Mouse (Mus musculus) CD4-positive, CD25-positive, alpha-beta regulatory T cell, adult 2 months (primary cell): ENCODE results near the gene Psph.
"Not testable (repeated sequence)": the region's sequence is repeated elsewhere in the genome, so short reads cannot be mapped to it uniquely, and the experiment has no call there.

Source experiments
- DNase-seq: peaks from one replicate; pipeline ENCODE4 v3.0.0-alpha.2; 2012; ENCODE audit warnings: low read depth, low spot score

Psph gene

DNA sequence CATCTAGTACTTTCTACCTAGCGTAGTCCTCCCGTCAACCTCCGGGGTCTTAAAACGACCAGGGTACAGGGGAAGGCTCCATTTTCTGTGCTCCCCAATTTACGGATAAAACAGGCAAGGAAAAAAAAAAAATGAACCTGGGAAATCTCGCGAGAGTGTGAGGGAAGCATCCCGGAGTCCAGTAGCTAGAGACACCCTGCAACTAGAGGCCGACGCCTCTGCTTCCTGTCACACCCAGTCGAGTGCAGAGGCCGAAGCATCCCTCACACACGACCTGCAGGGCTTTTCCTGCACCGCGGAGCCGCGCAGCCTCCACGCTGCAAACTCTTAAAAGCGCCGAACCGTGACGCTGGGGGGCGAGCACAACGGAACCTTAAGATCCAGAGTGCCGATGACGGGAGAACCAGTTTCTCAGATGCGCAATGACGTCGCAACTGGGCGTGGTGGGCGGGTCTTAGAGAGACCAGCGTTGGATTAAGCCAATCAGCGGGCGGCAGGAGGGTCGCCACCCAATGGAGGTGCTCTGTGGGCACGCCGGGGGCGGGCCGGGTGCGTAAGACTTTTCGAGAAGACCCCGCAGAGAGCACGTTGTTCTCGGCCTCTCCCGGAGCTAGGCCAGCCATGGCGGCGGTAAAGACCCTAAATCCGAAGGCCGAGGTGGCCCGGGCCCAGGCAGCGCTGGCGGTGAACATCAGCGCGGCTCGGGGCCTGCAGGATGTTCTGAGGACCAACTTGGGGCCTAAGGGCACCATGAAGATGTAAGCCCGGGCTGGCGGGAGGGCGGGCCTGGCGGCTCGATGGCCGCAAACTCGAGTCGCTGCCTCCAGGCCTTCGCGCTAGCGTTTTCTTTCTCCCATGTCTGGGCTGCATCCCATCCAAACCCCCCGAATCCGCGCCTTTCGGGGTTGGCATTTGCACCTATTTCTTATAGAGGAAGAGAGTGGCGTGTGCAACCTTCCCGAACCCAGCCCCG is at the start of gene Psph:
TSS of gene Psph (minus strand) at position 632 of the 973 bp plus-strand sequence.
- peak; percentile 99 for DNase-seq

DNA sequence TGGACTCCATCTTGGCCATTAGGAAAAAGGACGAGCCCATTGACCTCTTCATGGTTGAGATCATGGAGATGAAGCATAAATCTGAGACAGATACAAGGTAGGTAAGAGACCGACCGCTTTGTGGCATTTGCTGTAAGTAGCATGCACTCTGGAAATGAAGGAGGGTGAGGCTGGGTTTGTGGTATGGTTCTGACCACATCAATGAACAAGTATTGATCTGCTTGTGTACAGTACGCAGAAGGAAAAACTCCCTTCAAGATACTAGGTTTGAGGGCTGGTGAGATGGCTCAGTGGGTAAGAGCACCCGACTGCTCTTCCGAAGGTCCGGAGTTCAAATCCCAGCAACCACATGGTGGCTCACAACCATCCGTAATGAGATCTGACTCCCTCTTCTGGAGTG is 3.3 kb upstream of the Psph start:
- DNase-seq, result peak; percentile 64

DNA sequence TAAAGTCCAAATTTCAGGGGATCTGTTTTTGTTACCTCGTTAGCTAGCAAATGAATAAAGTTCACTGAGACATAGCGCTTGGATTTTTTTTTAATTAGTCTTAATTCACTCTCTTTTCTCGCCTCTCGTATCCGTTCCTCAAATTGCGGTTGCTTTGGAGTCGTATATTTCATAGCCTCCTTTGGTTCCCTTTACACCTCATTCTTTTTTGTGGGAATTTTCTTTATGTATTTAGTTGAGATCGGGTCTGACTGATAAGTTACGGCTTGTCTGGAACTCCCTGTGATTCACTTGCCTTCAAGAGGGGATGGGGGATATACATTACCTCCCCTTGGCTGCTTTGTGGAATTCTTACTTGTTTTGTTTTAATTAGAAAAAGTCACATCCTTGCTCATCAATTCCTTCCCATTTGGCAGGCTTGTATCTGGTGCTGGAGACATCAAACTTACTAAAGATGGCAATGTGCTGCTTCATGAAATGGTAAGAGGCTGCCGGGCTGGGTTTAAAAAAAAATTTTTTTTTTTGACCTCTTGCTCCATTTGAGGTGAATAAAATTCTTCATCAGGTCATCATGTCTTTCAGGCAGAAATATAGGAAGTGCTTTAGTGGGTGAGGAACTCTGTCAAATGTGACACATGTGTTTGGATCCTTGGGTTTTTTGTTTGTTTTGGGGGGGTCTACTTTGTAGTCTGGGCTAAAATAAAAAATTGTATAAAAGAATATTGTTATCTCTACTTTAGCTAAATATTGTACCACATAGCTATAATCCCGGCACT is 757 bp upstream of the Psph start:
- no peak for DNase-seq

DNA sequence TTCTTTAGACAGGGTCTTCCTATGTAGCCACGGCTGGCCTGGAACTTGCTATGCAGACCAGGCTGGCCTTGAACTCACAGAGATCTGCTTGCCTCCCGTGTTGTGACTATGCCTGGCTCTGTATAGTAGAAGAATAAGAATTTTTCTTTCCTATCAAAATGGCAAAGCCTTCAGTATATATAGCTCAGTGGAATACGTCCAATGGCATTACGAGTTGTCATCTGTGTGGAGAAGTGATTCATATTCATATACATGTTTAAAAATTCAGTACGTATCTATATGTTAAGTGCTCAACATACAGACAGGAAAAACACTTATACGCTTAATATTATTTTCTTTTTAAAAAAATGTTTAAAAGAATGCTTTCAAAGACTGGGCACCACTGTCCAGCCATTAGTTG is 1.1 kb downstream of the Psph start:
- DNase-seq, result no peak

DNA sequence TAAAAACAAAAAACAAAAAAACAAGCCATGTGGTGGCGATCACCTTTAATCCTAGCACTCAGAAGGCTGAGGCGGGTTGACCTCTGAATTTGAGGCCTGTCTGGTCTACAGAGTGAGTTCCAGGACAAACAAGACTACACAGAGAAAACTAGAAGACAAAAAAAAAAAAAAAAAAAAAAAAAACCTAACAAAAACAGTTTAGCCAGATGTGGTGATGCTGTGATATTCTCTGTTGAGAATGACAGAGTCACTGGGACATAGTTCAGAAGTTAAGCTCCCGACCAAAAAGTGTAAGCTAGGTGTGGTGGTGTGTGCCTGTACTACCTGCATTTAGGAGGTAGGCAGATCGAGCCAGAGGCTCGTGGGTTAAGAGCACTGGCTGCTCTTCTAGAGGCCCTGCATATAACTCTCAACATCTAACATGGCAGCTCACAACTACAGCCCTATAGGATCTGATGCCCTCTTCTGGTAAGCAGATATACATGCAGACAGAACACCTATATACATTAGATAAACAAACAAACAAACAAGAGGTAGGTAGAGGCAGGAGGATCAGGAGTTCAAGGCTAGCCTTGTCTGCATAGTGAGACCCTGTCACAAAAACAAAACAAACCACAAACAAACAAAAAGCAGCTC is 1.9 kb downstream of the Psph start:
- DNase-seq, result peak; percentile 24

DNA sequence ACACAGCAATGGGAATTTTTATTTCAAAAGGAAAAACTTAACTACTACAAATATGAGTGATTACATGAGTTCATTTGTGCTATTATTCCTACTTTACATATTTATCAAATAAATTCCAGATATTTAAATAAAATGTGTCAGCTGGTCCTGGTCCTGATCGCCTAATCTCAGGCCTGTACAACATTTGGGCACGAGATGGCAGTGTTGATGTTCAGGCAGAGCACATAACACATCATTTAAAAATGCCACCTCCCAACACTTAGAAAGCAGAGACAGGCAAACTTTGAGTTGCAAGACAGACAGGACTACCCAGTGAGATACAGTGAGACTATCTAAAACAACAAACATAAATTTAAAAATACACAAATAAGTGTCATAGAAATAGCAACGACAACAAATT is 5.0 kb downstream of the Psph start:
- DNase-seq, result peak; percentile 75

DNA sequence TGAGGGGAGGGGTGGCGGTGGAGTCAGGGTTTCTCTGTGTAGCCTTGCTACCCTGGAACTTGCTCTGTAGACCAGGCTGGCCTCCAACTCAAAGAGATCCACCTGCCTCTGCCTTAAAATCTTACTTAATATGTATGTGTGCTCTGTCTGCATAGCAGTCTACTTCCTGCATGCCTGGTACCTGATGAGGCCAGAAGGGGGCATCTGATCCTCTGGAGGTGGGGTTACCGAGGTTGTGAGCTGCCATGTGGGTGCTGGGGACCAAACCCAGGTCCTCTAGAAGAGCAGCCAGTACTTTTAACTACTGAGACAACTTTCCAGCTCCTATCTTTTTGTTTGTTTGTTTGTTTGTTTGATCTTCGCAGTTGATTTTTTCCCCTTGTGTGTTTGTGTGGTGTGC is 7.1 kb downstream of the Psph start:
- peak; percentile 31 for DNase-seq

DNA sequence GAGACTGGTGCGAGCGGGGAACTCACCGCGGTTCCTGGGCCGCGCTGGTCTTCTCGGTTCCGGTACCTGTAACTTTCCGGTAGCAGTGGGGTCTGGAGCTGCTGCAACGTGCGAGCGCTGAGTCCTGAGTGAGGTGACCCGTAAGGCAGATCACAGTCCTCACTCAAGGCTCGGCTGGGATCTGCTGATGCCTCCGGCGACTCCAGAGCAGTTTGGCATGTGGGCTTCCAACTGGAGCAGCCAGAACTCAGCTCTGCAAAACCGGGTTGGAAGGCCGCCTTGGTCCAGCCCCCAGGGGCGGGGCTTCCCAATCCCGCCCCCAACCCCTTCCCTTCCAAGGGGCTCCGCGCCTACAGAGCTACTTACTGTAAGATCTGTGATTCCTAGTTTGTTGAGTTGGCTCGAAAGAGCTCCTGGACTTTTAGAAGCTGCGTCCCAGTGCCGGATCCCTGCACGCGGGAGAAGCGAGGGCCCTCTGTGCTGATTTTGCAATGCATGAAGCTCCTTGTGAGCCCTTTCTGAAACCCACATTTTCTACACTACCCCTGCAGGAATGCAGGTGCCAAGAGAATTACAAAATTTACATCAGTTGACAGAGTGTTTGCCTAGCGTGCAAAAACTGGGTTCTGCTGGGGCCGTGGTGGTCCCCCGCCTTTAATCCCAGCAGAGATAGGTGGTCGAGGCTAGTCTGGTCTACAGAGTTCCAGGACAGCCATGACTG is 8.1 kb downstream of the Psph start:
- peak; percentile 79 for DNase-seq

DNA sequence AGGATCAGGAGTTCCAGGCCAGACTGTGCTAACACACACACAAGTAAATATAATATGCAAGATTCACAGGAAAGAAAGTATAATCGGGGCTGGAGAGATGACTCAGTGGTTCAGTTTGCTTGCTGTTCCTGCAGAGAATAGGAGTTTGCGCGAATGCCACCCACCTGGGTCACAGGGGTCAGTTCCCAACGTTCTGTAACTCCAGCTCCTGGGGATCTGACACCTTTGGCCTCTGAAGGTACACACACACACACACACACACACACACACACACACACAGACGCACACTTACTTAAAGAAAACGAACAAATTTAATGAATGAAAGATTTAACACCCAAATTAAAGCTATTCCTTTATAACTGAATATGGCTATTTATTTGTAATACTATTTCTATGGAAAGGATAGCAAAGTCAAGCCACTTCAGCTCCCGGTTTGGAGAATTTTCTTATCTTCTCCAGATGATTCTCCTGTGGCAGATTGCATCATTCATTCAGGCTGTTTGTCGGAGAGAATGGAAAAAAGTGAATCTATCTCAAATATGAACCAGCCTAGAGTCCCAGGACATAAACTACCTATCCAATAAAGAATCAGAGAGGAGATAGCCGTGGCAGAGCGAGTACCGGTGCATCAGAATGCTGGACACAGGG is 8.8 kb downstream of the Psph start:
- no peak for DNase-seq

DNA sequence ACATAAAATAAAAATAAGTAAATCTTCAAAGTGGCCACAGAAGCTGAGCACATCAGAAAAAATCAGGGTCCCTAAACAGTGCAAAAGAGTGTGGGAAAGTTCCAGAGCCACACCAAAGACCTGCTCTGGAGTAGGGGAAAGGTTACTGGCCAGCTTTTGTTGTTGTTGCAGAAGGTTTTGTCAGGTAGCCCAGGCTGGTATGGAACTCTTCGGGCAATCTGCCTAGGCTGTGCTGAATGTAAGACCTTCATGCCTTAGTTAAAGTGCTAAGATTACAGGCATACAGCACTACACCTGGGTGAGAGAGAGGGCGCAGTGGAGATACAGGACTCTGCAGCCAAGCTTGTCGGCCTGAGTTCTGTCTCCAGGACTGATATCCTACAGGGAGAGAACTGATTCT is 12.6 kb downstream of the Psph start:
- no peak for DNase-seq

DNA sequence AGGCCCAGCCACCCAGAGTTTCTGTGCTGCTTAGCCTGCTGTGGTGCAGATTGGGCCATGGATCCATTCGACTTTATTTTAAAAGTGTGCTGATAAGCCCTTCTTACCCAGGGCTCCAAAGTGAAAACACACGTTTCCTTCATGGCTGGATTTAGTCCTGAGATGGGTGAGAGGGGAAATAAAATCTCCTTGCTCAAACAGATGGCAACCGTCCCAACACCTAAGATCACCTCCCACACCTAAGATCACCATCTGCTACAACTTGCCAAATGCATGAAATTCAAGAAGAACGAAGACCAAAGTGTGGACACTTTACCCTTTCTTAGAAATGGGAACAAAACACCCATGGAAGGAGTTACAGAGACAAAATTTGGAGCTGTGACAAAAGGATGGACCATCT is 13.9 kb downstream of the Psph start:
- not testable (repeated sequence) for DNase-seq

DNA sequence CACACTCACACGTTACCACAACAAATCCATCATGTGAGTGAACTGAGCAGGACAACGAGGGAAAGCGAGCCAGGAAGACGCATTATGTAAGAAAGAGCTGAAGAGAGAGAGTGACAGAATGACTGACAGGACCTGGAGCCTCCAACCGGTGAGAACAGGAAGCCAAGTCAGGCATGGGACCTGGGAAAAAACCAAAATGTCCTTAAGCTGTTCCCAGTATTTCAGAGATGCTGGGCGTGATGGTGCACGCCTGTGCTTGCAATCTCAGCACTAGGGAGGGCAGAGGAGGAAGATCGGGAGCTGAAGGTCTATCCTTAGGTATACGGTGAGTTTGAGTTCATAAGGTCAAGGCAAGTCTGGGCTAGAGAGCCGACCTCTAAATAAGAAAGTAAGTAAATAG is 14.8 kb downstream of the Psph start:
- no peak for DNase-seq

DNA sequence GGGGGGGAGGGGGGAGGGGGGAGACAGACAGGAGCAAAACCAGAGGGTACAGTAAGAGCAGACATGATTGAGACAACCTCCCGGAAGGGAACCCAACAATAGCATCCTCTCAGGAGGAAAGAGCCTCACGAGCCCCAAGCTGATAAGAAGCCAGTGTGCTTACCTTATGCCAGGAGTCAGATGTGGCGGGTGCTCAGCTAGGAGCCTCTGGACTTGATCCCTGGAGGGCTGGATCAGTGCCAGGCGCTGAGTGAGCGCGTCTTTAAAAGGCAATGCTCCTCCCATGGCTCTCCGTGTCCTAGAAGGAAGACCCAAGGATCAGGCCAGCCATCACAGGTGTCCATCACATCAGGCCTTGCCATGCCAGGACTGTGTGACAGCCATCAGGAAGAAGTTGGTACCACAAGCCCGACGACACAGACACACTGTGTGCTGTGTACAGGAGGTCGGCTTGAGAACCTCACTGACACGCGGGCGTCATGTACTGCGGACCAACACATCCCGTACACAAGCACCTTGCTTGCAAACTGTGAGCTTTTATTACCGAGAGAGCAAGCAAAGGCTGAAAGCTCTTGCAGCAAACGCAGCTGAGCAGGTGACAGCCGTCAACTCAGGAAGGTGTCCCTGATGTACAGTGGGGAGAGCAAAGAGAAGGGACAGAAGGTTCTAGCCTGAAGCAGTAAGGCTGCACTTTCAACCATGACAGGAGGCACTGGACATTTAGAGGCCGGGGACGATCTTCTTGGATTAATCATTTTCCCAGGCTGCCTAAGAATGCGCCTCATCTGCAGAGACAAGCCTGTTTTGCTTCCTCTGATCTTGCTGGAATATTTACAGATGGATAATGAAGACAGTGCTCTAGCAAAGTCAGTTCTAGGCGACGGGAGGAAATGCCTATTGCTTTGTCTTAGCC is 16.6 kb downstream of the Psph start:
- DNase-seq, result no peak

DNA sequence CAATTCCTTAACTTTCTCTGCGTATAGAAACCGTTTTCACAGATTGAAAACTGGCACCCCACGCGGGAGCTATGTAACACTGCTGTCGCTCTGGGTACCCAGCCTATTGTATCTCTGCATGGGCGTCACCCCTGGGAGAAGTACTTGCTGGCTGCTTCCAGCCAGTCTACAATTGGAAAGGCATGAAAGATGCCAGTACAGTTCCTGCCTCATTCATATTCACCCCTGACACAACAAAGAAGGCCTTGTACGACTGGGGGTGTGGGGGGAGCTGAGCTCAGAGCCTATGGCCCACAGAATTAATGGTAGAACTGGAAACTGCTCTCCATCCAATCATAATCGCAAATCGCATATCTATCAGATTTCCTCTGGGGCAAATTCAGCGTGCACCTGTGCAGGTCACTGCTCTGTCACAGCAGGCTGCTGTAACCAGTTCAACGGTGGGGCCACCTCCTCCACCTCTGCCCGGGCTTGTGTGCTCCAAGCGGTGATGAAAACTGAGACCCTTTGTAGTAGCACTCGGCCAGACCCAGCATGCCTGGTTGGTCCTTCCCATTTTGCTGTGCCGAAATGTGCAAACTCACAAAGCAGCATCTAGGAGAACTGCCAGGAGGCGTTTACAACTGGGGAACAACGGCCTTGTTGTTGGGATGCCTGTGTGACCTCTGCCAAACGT is 25.2 kb downstream of the Psph start:
- no peak for DNase-seq

DNA sequence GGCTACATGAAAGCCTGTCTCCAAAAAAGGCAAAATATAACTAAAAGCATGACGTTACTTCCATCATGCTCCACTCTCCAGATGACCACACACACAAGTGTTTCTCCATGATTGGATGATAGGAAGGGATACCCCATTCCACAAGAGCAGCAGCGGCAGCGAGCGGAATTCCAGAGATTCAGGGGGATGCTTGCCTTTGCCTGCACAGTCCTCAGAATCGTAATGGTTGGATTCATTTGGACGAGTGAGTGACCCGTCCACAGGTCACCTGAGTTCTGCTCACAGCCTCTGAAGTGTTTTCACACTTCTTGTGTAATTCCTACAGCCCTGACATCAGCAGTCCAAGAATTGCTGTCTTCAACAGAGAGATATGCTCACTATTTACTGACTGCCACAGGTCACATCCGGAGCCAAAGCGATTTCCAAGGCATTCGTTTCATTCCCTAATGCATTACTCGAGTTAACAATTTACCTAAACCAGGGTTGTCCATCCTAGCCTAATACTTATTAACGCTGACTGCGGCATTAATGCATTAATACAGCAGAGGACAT is 27.2 kb downstream of the Psph start:
- DNase-seq, result no peak

DNA sequence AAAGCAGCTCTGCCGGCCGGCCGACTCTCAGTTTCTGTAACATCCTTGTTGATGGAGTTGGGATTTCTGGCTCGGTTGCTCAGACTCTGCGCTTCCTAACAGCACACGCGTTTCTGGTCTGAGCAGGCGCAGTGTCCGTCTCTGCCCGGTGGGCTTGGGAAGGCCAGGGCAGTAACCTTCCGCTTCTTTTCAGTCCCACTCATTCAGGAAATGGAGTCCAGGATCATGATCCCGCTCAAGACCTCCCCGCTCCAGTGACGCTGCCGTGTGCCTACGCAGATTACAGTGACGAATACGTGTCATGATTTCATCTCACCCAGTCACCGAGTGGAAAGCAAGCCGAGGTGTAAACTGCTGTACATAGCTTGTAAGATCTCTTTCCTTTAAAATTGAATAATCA is 30.4 kb downstream of the Psph start:
- DNase-seq, result no peak

DNA sequence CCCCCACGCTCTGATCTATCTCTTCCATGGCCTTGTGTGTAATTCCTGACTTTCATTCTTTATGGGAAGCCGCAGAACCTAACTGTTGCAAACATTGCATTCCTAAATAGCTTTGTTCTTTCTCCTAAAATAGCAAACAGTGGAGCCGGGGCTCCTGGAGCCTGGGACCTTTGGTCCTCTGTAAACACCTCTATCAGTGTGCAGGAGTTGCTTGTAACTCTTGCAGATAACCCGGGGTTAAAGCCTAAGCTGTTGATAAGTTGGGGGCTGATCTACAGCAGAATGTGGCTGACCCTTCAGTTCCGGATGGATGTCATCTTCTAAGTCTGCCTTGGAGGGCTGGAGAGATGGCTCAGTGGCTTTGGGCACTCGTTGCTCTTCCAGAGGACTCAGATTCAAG is 43.2 kb downstream of the Psph start:
- DNase-seq, result no peak

DNA sequence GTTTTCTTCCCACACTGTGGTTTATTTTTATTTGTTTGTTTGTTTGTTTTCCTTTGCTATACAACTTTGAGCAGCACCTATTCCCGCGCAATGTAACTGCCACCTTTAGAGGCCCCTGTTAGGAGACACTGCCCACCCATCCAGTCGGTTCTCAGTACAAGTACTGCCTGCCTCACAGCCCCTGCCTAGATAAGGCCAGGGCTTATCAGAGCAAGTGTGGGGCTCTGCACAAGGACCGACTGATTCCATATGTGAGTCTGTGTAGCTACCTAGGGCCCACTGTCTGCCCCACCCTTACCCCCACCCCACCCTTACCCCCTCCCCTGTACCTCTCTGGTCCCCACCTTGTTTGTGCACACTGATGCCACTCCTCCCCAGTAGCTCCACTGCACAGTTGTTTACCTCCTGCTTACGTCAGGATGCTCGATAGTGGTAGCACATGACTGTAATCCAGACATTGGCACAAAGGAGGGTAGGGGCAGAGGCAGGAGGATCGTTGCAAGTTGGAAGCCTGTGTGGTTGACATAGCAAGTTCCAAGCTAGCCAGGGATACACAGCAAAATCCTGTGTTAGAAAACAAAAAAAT is 44.3 kb downstream of the Psph start:
- no peak for DNase-seq

DNA sequence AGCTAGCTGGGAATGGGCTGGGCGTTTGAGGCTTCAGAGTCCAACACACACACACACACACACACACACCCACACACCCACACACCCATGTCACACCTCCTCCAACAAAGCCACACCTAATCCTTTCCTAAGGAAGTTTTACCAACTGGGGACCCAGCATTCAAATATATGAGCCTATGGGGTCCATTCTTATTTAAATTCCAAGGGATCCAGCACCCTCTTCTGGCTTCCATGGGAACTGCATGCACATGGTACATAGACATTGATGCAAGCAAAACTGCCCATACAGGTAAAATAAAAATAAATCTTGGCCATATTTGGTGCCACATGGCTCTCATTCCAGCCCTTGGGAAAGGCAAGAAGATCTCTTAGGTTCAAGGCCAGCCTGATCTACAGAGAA is 46.3 kb downstream of the Psph start:
- DNase-seq, result peak; percentile 64
